ENCODE assay signal across 8 mouse cellular contexts in the genomic region with DNA sequence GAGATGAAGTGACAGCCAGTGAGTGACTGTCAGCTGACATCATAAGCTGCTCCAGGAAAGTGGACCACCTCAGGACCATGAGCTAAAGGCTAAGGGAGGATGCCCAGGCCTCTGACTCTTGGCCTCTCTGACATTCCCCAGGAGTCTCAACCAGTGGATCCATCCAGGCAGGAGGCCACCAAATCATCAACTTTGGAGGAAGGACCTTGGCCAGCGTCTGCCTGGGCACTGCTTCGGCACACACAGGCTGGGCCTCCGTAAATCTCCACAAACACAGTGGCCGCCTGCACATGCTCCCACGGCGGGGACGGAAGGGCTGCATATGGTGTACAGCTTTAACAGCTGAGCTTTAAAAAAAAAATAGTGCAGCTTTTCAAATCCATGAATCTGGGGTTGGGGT.
DNase-seq lines count a peak whose midpoint lies in the region; ATAC-seq and TF ChIP-seq lines count a peak whose summit lies in the region.

No protein-coding gene starts in this region.

- peak; percentile 32 for DNase-seq in adrenal gland, postnatal 14 days
- no peak for DNase-seq in adrenal gland, postnatal 10 days
- DNase-seq in lung, postnatal 4 days = no peak
- peak; percentile 42 for DNase-seq in hindbrain, postnatal 0 days (ENCODE audit: low spot score)
- no peak for DNase-seq in thymus, postnatal 4 days

- peak overlapping the region; percentile 60 for H3K4me2 ChIP-seq in lung, embryonic 15.5 days
- peak overlapping the region; percentile 52 for H3K4me2 ChIP-seq in hindbrain, postnatal 0 days (ENCODE audit: low read depth, low read length)
- H3K4me2 ChIP-seq in stomach, embryonic 14.5 days (replicated peaks; ENCODE audit: low read depth, low read length) = peak overlapping the region; percentile 31

- no peak for TF ChIP-seq CTCF in hindbrain, postnatal 0 days (IDR thresholded peaks at IDR 0.05; ENCODE audit: low read depth)

- H3K4me3 ChIP-seq in lung, embryonic 15.5 days = no peak overlapping the region
- H3K4me3 ChIP-seq in hindbrain, postnatal 0 days (ENCODE audit: low read length) = 0 out of 2 replicates have a peak overlapping the region, but pooled peaks have one; percentile 21
- H3K4me3 ChIP-seq in stomach, embryonic 14.5 days (ENCODE audit: low read depth, low read length) = no peak overlapping the region

- H3K27me3 ChIP-seq in lung, embryonic 15.5 days = no peaks in the 10 kb centered on the region
- no peaks in the 10 kb centered on the region for H3K27me3 ChIP-seq in hindbrain, postnatal 0 days (ENCODE audit: insufficient read depth, low read length)
- H3K27me3 ChIP-seq in stomach, embryonic 14.5 days (ENCODE audit: control insufficient read depth, insufficient read depth, low read length) = no peaks in the 10 kb centered on the region

- 42% methylated on average over 7 of the region's 7 CpGs for WGBS in lung, embryonic 15.5 days
- 19% methylated on average over 7 of the region's 7 CpGs for WGBS in hindbrain, postnatal 0 days
- 39% methylated on average over 7 of the region's 7 CpGs for WGBS in stomach, embryonic 14.5 days

- H3K9ac ChIP-seq in lung, embryonic 15.5 days = no peak overlapping the region
- H3K9ac ChIP-seq in hindbrain, postnatal 0 days (replicated peaks; ENCODE audit: low read length) = no peak overlapping the region
- no peak overlapping the region for H3K9ac ChIP-seq in stomach, embryonic 14.5 days (replicated peaks; ENCODE audit: low read depth, low read length)

- no peaks in the 10 kb centered on the region for H3K9me3 ChIP-seq in lung, embryonic 15.5 days
- no peaks in the 10 kb centered on the region for H3K9me3 ChIP-seq in hindbrain, postnatal 0 days (ENCODE audit: low read length)
- H3K9me3 ChIP-seq in stomach, embryonic 14.5 days (ENCODE audit: control insufficient read depth, low read depth, low read length) = no peaks in the 10 kb centered on the region

- peaks cover 45% of the 10 kb centered on the region for H3K4me1 ChIP-seq in lung, embryonic 15.5 days
- H3K4me1 ChIP-seq in hindbrain, postnatal 0 days (ENCODE audit: insufficient read depth, low read length) = peaks cover 28% of the 10 kb centered on the region
- H3K4me1 ChIP-seq in stomach, embryonic 14.5 days (ENCODE audit: control insufficient read depth, insufficient read depth, low read length) = peaks cover 23% of the 10 kb centered on the region; the same call in 1 of the 2 replicates

- peak overlapping the region; percentile 88; the same call in 1 of the 2 replicates for H3K27ac ChIP-seq in lung, embryonic 15.5 days
- peak overlapping the region; percentile 74 for H3K27ac ChIP-seq in hindbrain, postnatal 0 days
- peak overlapping the region; percentile 79 for H3K27ac ChIP-seq in stomach, embryonic 14.5 days (ENCODE audit: low read length)

- ATAC-seq in lung, embryonic 15.5 days (ENCODE audit: borderline replicate concordance, extremely low read depth, low FRiP score, low TSS enrichment) = no peak
- no peak for ATAC-seq in hindbrain, postnatal 0 days
- ATAC-seq in stomach, embryonic 14.5 days (ENCODE audit: insufficient number of reproducible peaks, insufficient read depth, low FRiP score, low read depth) = no peak
- no peak for ATAC-seq in monocyte, adult 5-6 weeks (replicated peaks; ENCODE audit: insufficient number of reproducible peaks, low FRiP score, low TSS enrichment, poor library complexity, severe bottlenecking)

- H3K36me3 ChIP-seq in lung, embryonic 15.5 days = no peaks in the 10 kb centered on the region
- no peaks in the 10 kb centered on the region for H3K36me3 ChIP-seq in hindbrain, postnatal 0 days (ENCODE audit: insufficient read depth, low read length)
- H3K36me3 ChIP-seq in stomach, embryonic 14.5 days (ENCODE audit: control insufficient read depth, insufficient read depth, low read length) = no peaks in the 10 kb centered on the region

Comparison
In these comparisons a context has a peak if more than half of its experiments do, and no peak if none do; other contexts are left out.
1. DNase-seq: peak in adrenal gland, postnatal 14 days (single experiment) and hindbrain, postnatal 0 days (single experiment); none in adrenal gland, postnatal 10 days (single experiment), lung, postnatal 4 days (0 of 2) and thymus, postnatal 4 days (single experiment).
2. Peak in every context shown above with its lines, with median percentiles within 50 percentile points of each other: H3K27ac ChIP-seq and H3K4me2 ChIP-seq.